Mouse (Mus musculus) thymus, adult 18-20 months (tissue): ENCODE data around the gene Trim27.
A peak's percentile ranks its signal among the peaks of the same experiment; 100 is the strongest.

ENCODE experiments used
- DNase-seq, 2 experiments: peaks; one replicate each; pipeline ENCODE4 v3.0.0; 2022; ENCODE audit warnings: mixed read lengths in 2 of 2

Gene Trim27

GRCm38 (mm10) chr13:21172241-21173027 is 6.8 kb upstream of the Trim27 start:
- peak in 1 of 2 experiments; percentile 53 for DNase-seq

DNA sequence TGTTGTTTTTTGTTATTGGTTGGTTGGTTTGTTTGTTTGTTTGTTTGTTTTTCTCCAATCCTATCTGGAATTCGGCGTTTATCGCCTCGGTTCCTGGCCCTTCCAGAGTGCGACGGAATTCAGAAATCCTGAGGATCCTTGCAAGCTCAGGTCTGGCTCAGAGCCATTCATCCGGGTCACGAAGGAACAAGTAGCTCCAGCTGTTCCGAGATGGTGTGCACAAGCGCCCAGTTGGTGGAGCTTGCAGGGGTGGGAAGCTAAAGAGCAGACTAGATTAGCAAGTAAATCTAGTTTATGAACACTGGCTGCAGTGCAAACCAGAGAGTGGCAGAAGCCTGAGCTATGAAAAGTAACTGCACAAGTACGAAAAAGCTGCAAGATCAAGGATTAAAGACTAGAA is 6.2 kb upstream of the Trim27 start:
- DNase-seq = no peak

DNA sequence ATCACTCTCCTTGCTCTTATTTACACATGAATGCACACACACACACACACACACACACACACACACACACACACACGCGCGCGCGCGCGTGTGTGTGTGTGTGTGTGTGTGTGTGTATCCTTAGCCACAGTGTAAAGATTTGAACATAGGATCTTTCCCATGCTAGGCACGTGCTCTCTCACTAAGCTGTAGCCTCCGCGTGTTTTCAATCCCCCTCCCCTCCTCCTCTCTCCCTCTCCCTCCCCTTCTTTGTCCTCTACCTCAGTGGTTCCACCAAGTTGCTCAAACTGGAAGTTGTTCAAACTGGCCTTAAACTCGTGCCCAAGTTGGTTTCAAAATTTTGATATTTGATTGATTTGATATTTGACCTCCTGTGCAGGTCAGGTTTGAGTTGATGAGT is 2.5 kb upstream of the Trim27 start:
- DNase-seq = no peak

DNA sequence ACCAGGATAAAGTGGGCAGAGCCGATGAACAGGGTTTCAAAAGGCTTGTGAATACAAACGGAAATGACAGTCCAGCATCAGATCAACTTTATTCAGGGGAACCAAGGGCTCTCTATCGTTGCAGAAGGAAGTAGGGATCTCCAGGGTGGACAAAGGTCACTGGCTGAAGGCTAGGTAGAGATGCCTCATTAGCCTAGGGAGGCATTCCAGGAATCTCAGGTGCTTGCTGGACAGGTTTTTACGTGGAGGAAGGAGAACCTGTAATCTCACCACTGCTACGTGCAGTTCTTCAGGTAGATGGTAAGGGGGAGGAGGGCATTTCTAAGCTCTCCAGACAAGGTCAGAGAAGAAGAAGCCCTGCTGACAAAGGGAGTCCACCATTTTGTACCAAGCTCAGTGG is 1.6 kb upstream of the Trim27 start:
- no peak for DNase-seq

DNA sequence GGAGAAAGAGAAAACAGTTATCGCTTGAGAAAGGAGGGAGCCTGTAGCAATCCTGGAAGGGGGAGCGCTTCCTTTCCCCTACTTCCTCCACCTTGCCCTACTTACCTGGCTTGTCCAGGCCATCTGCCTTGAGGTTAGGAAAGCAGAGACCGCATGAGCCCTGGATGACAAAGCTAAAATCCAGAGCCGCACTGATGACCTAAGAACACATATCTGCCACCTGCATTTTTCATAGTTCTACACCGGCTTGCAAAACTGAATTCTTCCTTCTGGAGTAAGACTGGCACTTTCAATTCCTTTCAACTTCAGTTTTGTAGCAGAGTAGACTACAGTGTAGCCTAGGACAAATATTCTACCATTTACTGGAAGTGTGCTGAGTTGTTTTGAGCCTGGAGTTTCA is 881 bp upstream of the Trim27 start:
- DNase-seq = no peak

GRCm38 (mm10) chr13:21179724-21180550 is 692 bp downstream of the Trim27 start:
- DNase-seq = peak; percentile 75 to 87

DNA sequence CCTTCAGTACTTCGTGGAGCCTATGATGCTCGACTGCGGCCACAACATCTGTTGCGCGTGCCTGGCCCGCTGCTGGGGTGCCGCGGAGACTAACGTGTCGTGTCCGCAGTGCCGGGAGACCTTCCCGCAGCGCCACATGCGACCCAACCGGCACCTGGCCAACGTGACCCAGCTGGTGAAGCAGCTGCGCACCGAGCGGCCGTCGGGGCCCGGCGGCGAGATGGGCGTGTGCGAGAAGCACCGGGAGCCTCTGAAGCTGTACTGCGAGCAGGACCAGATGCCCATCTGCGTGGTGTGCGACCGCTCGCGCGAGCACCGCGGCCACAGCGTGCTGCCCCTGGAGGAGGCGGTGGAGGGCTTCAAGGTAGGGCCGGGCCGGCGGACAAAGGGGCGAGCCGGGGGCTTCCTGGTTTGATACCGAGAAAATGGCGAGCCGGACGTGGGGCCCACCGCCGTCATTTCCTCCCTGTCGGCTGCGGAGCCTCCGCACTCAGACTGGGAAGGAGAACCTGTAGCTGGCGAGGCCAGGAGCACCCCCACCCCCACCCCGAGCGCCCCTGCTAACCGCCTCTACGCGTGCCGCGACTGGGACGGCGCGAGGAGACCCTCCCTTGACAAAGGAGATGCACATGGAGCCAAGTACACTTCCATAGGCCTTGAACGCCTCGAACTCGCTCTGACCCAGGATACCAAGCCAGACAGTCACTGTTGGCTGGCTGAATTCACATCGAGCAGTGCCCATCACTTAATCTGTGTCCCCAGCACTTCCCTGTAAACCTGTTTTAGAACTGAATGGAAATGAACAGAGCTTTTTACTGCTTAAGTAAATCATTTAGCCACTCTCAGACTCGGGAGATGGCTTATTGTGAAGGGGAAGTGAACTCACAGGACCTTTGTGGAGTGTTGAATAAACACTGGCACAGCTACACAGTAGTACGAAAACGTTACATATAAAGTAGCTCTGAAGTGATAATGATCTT is 1.6 kb downstream of the Trim27 start:
- peak; percentile 73 to 80 for DNase-seq

- no peak for DNase-seq
Observed at GRCm38 (mm10) chr13:21181996-21182395, 2.8 kb downstream of the Trim27 start.

DNA sequence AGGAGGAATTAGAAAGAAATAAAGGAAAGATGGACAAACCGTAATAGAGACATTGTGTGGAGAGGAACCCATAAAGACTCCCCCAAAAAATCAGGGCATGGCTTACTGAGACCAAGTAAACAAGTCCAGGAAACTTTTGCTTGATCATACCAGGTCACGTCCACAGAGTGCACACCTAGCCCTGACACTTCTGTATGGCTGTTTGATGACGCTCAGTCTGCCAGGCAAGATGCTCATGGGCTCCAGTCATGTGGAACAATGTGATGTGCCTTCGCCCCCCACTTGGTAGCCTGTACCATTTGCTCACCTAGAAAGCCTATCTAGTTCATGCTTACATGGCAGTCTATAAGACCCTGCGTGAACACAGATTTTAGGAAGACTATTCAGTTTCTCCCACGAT is 3.8 kb downstream of the Trim27 start:
- no peak for DNase-seq

DNA sequence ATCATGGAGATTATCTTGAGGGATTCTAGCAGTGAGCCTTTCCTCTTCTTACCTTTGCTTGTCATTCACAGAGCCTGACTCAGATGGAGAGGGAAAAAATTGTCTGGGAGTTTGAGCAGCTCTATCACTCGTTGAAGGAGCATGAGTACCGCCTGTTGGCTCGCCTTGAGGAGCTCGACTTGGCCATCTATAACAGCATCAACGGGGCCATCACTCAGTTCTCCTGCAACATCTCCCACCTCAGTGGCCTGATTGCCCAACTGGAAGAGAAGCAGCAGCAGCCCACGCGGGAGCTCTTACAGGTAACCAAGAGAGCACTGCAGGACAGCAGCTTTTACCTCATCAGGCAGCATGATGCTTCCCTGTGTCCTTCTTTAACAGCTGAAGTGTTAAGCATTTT is 4.4 kb downstream of the Trim27 start:
- DNase-seq = no peak

- no peak for DNase-seq
Observed at GRCm38 (mm10) chr13:21185521-21185920, 6.3 kb downstream of the Trim27 start.

DNA sequence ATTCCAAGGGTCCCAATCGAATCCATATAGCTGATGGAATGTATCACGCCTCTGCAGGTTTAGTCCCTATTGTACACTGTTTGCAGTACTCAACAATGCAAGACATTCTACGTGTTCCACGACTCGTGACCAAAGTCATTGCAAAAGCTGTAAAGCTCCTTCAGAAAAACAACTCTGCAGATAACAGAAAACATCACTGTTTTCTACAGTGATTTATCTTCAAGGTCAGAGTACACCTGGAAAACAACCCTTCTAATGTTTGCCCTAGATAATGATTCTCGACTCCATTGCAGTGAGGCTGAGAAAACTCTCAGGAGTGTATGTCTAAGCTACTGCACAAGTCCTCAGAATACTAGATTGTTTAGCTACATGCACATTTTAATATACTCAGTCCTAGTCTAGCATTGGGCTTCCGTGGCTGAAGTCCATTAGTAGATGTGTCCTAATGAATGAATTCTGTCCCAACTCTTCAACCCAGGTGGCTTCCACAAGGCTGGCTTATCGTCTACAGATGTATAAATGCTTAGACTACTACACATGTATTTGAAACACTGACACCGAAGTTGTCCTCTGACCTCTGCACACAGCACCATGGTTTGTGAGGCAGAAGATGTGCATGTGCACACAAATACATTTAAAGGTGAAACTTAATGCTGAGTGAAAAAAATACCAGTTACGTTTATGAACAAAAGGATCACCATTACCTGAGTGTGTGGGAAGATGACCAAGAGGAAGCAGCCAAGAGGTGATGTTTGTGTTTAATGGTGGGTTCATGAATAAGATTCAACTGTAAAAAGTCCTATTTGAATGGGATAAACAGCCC is 16.4 kb downstream of the Trim27 start:
- no peak for DNase-seq

GRCm38 (mm10) chr13:21197721-21198120 is 18.5 kb downstream of the Trim27 start:
- DNase-seq = no peak

DNA sequence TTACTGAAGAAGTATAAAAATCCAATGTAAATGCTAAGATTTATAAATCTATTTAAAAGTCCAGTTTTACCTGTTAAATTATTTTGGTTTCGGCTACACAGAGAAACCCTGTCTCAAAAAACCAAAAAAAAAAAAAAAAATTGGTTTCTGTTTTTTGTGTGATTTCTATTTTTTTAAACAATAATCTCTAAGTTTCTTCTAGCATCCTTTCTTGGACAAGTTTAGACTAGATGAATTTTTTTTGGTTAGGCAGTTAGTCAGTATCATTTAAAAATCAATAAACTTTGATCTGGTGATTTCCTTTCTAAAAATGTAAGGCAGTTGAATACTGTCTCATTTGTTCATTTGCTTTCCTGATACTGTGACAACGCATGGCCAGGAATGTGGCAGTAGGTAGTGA is 19.1 kb downstream of the Trim27 start:
- DNase-seq = no peak

DNA sequence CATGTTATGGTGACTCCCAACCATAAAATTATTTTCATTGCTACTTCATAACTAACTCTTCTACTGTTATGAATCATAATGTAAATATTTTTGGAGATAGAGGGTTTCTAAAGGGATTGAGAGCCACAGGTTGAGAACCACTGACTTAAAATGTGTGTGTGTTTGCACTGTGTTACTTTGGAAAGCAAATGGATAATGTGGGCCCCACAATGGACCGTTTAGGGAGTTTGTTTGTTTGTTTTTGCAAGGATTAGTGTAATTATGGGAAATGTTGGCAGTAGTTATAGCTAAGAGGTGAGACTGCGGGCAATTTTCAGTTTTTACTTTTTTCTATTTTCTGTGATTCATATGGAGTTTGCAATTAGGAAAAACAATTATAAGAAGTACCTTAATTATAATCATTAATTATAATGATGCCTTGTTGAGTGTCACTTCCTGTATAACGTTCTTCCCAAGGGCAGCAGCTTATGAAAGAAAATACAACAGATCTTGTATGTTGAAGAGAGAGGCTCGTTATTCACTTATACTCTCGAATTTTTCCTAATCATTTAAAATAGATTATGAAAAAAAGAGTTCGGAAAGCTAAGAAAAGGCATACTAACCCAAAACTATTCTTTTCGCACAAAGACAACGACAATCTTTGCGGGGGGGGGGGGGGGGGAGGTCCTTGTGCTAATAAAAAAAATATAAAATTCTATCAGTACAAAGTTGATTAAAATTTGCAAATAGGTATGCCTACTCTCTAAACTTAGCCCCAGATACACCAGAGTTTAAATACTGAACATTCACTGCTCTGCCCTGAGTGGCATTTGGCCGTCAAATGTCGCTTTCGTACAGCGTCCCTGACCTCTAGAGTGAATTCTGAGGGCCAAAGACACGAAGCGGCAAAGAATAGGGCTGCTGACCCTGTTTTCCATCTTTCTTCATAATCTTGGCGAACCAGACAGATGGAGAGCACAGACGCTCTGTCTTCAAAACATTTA is 20.1 kb downstream of the Trim27 start:
- no peak for DNase-seq

DNA sequence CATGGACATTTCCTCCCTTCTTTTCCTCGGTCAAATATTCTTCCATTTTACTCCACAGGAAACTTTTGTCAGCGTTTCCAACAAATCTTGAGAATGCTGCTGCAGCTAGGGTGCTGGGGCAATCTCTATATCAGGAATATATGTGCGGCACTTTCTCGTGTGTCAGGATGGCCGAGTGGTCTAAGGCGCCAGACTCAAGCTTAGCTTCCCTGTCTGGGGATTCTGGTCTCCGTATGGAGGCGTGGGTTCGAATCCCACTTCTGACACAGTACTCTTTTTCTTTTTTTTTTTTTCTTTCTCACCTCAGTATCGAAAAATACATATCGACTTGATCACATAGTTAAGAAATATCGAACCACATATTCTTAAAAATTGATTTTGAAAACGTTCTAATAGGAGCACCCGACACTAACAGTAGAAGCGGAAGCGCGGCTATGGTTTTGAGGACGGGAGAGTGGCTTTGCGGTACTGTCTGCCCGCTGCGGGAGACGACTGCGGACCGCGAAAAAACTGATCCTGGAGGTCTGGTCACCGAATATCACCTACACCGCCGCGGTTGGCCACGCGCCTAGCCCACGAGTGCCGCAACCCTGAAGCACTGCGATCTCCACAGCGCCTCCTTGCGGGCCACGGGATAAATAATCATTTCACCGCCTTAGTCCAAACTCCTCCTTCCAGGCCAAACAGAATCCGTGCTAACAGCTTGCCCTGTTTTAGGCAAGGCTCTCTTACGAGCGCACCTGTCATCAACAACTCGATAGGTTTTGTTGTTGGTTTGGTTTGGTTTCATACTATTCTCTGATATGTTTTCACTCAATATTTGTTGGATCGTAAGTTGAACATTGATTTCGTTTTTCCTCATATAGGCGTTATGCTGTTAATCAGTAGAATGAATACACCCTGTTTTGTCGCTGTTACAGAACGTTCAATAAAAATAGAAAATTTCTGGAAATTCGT is 21.1 kb downstream of the Trim27 start:
- DNase-seq = peak; percentile 71 to 81

DNA sequence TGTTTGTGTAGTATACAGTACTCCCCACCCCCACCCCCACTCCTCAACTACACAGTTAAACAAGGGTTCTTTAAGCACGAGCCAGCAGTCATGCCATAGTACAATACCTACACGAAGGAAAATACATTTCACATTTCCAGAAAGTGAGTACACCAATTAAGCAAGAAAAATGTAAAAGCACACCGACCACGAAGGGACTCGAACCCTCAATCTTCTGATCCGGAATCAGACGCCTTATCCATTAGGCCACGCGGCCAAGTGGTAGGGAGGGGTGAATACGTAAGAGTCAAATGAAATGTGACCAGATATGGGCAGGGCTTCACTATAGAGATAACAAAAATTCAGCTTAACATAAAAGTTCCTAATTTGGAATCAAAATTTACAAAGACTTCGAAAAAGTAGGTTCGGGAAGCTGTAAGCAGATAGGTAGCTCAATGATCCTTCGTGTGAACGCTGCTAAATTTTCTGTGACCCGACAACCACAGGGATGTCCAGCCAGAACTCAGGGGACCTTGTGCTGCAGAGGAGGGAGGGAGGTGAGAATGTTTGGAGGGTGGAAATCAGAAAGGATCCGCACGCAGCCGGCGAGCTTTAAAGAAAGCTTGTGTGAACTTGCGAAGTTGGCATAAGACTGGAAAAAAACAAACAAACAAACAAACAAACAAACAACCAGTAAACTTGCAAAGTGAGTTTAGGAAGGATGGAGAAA is 36.2 kb downstream of the Trim27 start:
- DNase-seq = no peak

GRCm38 (mm10) chr13:21216781-21217180 is 37.5 kb downstream of the Trim27 start:
- no peak for DNase-seq
